ENCODE assay signal across 20 mouse cellular contexts in the genomic region with DNA sequence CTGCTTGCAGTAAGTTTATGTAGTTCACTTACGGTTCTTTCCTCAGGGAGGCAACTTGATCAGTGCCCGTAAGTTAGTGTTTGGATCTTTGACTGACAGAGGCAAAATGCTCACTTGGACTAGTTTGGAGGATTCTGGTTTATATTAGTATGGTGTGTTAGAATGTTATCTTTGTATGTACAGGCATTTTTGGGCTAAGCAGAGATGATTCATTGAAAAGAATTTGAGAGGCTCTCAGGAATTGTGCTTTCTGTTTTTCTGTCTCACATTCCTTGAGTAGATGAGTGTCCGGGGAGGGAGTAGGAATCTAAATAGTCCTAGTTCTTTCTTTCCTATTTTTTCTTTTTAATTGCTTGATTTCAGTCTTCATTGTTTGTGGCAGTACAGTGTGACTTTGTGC.
"Had no signal": no experiment of that assay in that cellular context is flagged by ENCODE, and none has a peak within 500 bp of the region (broad histone marks: within the 10 kb centered on the region; RNA-seq: fewer than 3 reads in every experiment).

No protein-coding gene starts in this region.

- DNase-seq: lung, adult 2 months; lung, postnatal 10 days; lung, postnatal 4 days; midbrain, embryonic 14.5 days; retina, postnatal 1 day; right cerebral cortex, adult 18-20 months; right cerebral cortex, postnatal 25 days; right cerebral cortex, postnatal 4 days; spleen, adult 18-20 months; thymus, adult 2 months; thymus, postnatal 14 days; thymus, postnatal 36 days had no signal

- H3K4me3 ChIP-seq: lung, embryonic 15.5 days; midbrain, embryonic 10.5 days; midbrain, embryonic 12.5 days; myocyte; neural tube, embryonic 13.5 days; neural tube, embryonic 15.5 days had no signal

- H3K4me2 ChIP-seq: lung, embryonic 15.5 days; midbrain, embryonic 12.5 days; neural tube, embryonic 13.5 days; neural tube, embryonic 15.5 days had no signal

- H3K4me1 ChIP-seq: lung, embryonic 15.5 days; midbrain, embryonic 10.5 days; midbrain, embryonic 12.5 days; neural tube, embryonic 13.5 days; neural tube, embryonic 15.5 days had no signal

- ATAC-seq: midbrain, embryonic 16.5 days had no signal

- H3K9me3 ChIP-seq: lung, embryonic 15.5 days; midbrain, embryonic 10.5 days; midbrain, embryonic 12.5 days; neural tube, embryonic 13.5 days; neural tube, embryonic 15.5 days had no signal

- H3K27ac ChIP-seq: liver, embryonic 14.5 days; lung, embryonic 15.5 days; midbrain, embryonic 10.5 days; midbrain, embryonic 12.5 days; neural tube, embryonic 13.5 days; neural tube, embryonic 15.5 days had no signal

- H3K27me3 ChIP-seq: lung, embryonic 15.5 days; midbrain, embryonic 12.5 days; neural tube, embryonic 13.5 days; neural tube, embryonic 15.5 days had no signal

- H3K9ac ChIP-seq: liver, embryonic 14.5 days; lung, embryonic 15.5 days; midbrain, embryonic 12.5 days; neural tube, embryonic 13.5 days; neural tube, embryonic 15.5 days had no signal
